Mouse (Mus musculus) erythroblast, embryonic 14.5 days (primary cell): Measurements from ENCODE around the gene Exosc5.

ENCODE experiments used
- GATA1 ChIP-seq: IDR thresholded peaks from 2 replicates; pipeline ENCODE4 v1.6.1; 2012; ENCODE audit warnings: low read length, inconsistent platforms, mixed read lengths
- TAL1 ChIP-seq: IDR thresholded peaks from 3 replicates; pipeline ENCODE4 v1.6.1; 2012; ENCODE audit warnings: low read length, inconsistent platforms, mixed read lengths

GRCm38 (mm10) chr7:25683474-25684180 lies 24.7 kb downstream of the Exosc5 start:
- TF ChIP-seq GATA1 = no peak
- no peak for TF ChIP-seq TAL1
